Mouse (Mus musculus): ENCODE data around the gene Gm20772.
"Not testable (repeated sequence)": the region's sequence is repeated elsewhere in the genome, so short reads cannot be mapped to it uniquely, and the experiment has no call there.

The Gm20772 gene

DNA sequence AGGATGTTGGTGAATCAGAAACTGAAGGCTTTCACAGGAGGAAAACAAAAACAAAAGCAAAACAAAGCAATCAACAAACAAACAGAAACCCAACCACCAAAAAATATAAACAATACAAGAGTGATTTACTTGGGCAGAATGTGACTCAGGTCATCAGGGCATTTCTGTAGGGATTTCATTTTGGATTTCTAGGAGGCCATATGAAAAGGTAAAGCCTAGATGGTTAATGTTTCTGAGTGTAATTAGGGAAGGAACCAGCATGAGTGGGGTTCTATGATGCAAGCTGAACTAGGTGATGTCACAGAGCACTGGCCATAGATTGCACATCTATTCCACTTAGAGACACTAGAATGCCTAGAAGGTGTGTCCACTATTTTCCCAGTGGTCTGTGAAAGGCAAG lies at the start of gene Gm20772, which contains the start of gene Gm20831:
Gene Gm20772 (plus strand): TSS at position 301 of the 400 bp plus-strand sequence.
Gene Gm20831 (plus strand): TSS at position 301 of the 400 bp plus-strand sequence.
- not testable (repeated sequence) for DNase-seq (ENCODE audit: low spot score)

DNA sequence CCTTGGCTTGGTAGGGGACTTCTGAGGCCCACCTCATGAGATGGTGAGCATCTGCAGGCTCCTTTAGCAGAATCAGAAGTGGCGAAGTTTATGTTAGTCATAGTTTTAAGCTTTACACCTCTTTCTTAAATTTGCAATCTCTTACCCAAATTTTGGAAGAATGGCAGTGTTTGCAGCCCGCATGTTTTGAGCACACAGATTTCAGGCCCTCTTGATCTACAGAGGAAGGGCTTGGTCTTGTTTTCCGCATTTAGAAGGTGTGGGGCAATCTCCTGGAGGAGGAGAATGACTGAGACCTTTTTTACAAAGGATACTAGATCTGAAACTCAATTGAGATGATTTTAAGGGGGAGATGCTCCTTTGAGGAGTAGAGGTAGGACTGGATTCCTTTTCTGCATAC lies 28.4 kb upstream of the Gm20772 start, which contains the start of gene Gm21904:
Gene Gm21904 (minus strand): TSS at position 101 of the 400 bp plus-strand sequence.
- not testable (repeated sequence) for DNase-seq (ENCODE audit: low spot score)
